Mouse (Mus musculus) thymus, postnatal 25 days (tissue): ENCODE measurements around the gene Prc1.

ENCODE experiments used
- DNase-seq: peaks from one replicate; pipeline ENCODE4 v3.0.0; 2022

Prc1 gene

GRCm38 (mm10) chr7:80294062-80294763, at the start of gene Prc1:
Gene Prc1, plus strand, starts transcription at chr7:80294450.
- DNase-seq: peak; percentile 99

DNA sequence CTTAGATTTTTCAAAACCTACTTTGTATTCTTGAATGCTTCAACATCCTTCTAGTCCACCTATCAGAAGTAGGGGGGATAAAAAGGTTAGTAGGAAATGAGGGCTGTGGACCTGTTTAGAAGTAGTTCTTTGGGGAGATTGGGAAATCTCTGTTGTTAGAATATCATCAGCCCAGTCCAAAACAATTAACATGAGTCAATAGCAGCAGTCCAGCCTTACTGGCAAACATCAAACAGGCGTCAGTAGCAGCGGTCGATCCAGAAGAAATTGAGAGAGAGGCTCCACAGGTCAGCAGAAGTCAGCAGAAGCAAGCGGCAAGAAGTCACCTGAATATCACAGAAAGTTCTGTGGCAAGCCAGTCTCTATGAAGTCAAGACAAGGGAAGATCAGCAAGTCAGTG, 49.4 kb upstream of the Prc1 start:
- DNase-seq: no peak

- DNase-seq: peak; percentile 96
Measured at GRCm38 (mm10) chr7:80246148-80246721, 48.0 kb upstream of the Prc1 start, which contains the start of gene Ttll13. Gene Ttll13, plus strand, starts transcription at chr7:80246376.

- DNase-seq: peak; percentile 40
Measured at GRCm38 (mm10) chr7:80246859-80247258, 47.4 kb upstream of the Prc1 start.

DNA sequence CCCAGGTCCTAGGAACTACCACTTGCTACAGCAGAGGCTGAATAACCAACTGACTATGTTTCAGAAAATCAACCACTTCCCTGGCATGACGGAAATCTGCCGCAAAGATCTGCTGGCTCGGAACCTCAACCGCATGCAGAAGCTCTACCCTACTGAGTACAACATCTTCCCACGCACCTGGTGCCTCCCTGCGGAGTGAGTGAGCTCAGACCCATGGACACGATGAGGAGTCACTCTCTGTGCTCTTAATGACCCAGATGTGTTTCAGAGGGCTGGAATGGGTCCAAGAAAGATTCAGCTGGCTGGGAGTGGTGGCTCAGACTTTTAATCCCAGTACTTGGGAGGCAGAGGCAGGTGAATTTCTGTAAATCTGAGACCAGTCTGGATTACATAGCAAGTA, 41.8 kb upstream of the Prc1 start:
- DNase-seq: no peak

GRCm38 (mm10) chr7:80252886-80253285, 41.4 kb upstream of the Prc1 start:
- no peak for DNase-seq

- no peak for DNase-seq
Measured at GRCm38 (mm10) chr7:80255981-80256380, 38.3 kb upstream of the Prc1 start.

GRCm38 (mm10) chr7:80257706-80258105, 36.5 kb upstream of the Prc1 start:
- no peak for DNase-seq

DNA sequence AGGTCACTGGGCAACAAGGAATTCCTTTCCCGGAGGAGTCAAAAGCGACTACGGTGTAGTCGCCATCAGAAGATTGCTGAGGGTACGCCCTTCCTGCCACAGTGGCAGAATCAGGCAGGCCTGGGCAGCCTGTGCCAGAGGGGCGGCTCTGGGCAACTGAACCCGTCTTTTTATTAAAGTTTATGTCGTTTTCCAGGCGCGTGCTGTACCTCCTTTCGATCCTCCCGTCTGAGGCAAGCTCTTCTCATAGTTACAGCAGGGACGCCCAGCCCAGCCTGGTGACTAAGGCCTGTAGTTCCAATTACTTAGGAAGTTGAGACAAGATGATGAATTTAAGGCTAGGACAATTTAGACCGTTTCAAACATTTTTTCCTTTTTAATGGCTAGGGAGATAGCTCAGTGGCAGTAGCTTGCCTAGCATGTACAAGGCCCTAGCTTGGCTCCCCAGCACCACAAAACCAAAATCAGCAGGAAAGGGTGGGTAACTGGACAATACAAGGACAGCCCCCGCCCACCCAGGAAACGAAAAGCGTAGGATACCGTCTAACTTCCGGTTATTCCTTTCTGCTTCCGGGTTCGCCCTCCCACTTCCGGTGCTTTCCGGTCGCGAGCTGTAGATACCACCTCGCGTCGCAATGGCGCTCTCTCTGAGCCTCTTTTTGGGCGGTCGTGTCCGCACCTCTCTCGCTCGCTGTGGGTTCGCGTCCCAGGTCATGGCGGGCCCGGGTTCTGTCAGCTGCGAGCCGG, 33.5 kb upstream of the Prc1 start, which contains the start of gene Ngrn:
TSS of gene Ngrn (plus strand) at position 591 of the 747 bp plus-strand sequence.
- DNase-seq: peak; percentile 84

DNA sequence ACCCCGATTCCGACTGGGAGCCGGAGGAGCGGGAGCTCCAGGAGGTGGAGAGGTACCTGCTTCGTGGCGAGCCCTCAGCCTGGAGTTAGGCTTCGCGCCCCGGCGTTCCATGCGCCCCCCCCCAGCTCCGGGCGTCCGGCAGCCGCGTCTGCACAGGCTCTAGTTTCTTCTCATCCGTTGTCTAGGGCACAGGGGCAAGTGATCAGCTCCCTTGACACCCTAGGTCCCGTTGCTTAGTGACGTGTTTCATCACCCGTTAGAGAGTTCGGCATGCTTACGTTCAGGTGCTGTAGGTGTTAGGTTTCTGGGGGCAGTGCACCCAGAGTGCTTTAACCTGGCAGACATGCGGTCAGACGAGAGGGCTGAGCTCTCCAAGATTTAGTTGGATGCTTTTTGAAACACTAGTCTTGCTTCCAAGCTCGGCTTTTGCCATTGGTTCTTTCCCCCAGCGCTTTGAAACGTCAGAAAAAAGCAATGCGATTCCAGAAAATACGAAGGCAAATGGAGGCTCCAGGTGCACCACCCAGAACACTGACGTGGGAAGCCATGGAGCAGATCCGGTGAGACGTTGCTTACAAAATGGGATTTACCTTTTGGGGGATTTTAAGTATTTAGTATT, 32.8 kb upstream of the Prc1 start:
- DNase-seq: no peak

- no peak for DNase-seq
Measured at GRCm38 (mm10) chr7:80264606-80265005, 29.6 kb upstream of the Prc1 start.

GRCm38 (mm10) chr7:80267764-80268163, 26.5 kb upstream of the Prc1 start:
- DNase-seq: no peak

DNA sequence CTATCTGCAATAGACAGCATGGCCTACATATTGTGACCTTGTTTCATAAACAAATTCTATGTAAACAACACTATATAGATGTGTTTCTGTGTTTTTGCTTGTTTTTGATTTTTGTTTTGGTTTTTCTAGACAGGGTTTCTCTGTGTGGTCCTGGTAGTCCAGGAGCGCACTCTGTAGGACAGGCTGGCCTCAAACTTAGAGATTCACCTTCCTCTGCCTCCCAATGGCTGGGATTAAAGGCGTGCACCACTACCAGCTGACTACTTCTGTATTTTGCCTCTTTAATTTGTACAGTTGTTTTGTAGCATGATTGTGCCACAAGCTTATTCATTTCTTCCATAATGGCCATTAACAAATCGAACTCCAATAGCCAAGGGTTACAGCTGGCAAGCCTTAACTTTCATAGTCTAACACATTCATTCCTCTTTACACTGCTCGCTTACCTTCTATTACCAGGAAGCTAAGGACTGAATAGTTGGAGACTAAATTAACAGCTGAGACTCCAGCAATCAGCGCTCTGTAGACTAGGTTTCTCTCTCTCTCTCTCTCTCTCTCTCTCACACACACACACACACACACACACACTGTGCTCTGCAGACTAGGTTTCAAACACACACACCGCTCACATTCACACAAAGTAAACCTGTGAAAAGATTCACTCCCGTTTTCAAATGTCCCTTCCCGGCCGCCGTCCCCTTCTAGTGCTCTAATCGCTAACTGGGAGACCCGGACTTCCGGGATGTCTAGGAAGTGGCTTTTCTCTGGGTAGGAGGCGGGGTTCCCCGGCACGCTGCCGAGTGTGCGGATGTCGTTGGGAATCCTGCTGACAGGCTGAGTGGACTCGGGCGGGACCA, 25.1 kb upstream of the Prc1 start, which contains the start of gene Vps33b:
TSS of gene Vps33b (plus strand) at position 753 of the 854 bp plus-strand sequence.
- peak; percentile 96 for DNase-seq

- no peak for DNase-seq
Measured at GRCm38 (mm10) chr7:80269751-80270255, 24.4 kb upstream of the Prc1 start.

GRCm38 (mm10) chr7:80273456-80273855, 20.8 kb upstream of the Prc1 start:
- no peak for DNase-seq

DNA sequence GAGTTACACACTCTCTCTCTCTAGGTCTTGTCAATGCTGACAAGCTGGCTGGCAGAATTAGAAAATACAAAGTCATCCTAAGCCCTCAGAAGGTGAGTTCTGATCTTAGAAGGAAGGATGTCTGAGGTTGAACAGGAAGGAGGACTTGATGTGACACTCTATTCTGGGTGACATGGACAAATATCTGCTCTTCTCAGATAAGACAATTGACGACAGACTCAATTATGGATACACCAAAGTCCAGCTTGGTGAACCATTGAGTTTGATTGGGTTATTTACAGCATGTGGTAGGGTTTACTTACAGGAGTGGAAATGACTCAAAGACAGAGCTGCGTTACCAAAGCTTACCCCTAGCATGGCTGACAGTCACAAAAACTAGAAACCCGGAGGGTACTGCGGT, 17.9 kb upstream of the Prc1 start:
- no peak for DNase-seq

GRCm38 (mm10) chr7:80280032-80280431, 14.2 kb upstream of the Prc1 start:
- DNase-seq: no peak

- DNase-seq: no peak
Measured at GRCm38 (mm10) chr7:80280998-80281397, 13.3 kb upstream of the Prc1 start.

GRCm38 (mm10) chr7:80281646-80282045, 12.6 kb upstream of the Prc1 start:
- no peak for DNase-seq

- no peak for DNase-seq
Measured at GRCm38 (mm10) chr7:80283226-80283918, 10.9 kb upstream of the Prc1 start.

GRCm38 (mm10) chr7:80284391-80284790, 9.9 kb upstream of the Prc1 start:
- DNase-seq: no peak
